Mouse (Mus musculus) right cerebral cortex, postnatal 4 days (tissue): ENCODE measurements around the gene Hcfc1r1.

Source experiments
- DNase-seq: peaks from one replicate; pipeline ENCODE4 v3.0.0-alpha.2; 2022

Gene Hcfc1r1

DNA sequence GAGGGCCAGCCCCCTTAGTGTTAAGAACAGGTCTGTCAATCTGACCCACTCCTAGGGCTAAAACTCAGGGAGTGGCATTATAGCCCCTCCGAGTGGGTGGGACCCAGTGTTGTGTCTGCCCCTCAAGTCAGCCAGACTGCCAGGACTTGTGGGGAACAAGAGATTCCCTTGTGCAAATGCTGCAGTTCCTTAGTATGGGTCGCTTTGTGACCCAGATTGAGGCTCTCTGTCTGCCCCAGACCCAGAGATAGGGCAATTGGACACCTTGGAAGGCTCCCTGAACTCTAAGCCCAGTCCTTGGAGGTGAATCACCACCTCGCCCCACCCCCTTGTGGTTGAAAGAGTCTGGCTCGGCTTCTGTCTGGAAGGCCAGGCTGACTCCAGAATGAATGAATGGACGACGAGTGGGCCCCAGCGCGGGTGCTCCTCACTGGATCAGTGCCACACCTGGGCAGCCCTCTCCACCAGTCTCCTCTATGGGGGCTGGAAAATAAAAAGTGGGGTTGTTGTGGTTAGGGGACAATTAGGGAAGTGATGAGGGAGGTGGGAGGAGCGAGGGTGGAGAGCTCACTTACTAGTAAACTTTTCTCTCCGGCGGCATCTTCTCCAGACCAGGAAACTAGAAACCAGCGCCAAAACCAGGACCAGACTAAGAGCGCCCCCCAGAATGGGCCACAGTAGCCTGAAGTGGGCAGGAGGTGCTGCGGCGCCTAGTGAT, 2.3 kb downstream of the Hcfc1r1 start:
- no peak for DNase-seq

- DNase-seq = no peak
Observed at GRCm38 (mm10) chr17:23676473-23677031, 3.2 kb downstream of the Hcfc1r1 start.

DNA sequence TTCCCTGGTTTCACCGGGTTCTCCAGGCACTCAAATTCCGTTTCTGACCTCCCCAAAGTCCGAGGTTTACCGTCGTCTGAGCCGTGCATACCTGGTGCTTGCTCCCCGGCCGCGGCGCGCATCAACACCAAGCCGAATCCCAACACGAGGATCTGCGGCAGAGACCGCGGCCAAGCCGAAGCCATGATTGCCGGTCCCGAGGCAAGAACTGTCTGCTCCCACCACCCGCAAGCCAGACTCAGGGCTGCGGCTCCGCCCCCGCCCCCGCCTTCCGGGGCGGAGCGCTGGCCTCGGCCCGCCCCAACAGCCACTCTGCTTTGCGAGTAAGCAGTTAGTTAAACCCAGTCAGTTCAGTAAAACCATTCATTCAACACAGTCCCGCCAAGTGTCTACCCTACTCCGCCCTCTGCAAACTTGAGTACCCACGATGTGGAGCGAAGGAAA, 3.9 kb downstream of the Hcfc1r1 start, which contains the start of gene Tnfrsf12a:
TSS of gene Tnfrsf12a (minus strand) at position 233 of the 444 bp plus-strand sequence.
- DNase-seq = peak; percentile 71

GRCm38 (mm10) chr17:23679127-23679835, 5.9 kb downstream of the Hcfc1r1 start, which contains the start of gene Cldn6:
Gene Cldn6, plus strand, starts transcription at chr17:23679249.
- DNase-seq = no peak

DNA sequence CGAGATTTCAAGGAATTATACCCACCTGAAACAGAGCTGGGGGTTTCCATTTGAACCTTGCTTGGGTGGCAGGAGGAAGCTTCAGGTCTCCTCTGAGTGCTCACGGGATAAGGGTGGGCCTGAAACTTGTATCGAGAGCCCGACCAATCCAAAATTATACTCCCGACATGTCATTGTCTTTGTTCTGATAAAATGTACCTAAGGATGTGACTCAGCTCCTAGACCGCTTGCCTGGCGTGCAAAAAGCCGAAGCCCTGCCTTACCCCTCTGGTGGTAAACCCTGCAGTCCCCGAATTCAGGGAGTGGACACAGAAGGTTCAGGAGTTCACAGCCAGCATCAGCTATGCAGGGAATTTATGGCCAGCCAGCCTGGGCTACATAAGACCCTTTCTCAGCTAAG, 6.9 kb downstream of the Hcfc1r1 start:
- no peak for DNase-seq

DNA sequence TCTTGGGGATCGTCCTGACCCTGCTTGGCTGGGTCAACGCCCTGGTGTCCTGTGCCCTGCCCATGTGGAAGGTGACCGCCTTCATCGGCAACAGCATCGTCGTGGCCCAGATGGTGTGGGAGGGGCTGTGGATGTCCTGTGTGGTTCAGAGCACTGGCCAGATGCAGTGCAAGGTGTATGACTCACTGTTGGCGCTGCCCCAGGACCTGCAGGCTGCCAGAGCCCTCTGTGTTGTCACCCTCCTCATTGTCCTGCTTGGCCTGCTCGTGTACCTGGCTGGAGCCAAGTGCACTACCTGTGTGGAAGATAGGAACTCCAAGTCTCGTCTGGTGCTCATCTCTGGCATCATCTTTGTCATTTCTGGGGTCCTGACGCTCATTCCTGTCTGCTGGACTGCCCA, 7.7 kb downstream of the Hcfc1r1 start:
- DNase-seq = no peak

GRCm38 (mm10) chr17:23682092-23682491, 8.7 kb downstream of the Hcfc1r1 start:
- no peak for DNase-seq

GRCm38 (mm10) chr17:23682530-23682929, 9.1 kb downstream of the Hcfc1r1 start:
- no peak for DNase-seq

DNA sequence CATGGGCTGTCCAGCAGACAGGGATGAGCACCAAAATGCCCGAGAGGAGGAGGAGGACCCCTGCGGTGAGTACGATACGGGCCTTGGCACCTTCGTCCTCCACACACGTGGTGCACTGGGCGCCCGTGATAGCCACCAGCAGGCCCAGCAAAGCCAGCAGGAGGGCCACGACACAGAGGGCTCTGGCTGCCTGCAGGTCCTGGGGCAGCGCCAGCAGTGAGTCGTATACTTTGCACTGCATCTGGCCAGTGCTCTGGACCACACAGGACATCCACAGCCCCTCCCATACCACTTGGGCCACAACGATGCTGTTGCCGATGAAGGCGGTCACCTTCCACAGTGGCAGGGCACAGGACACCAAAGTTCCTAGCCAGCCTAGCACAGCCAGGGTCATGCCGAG, 9.8 kb downstream of the Hcfc1r1 start:
- DNase-seq = no peak

- DNase-seq = no peak
Observed at GRCm38 (mm10) chr17:23683856-23684672, 10.7 kb downstream of the Hcfc1r1 start, which contains the start of gene Cldn9. Gene Cldn9, minus strand, starts transcription at chr17:23684026.

DNA sequence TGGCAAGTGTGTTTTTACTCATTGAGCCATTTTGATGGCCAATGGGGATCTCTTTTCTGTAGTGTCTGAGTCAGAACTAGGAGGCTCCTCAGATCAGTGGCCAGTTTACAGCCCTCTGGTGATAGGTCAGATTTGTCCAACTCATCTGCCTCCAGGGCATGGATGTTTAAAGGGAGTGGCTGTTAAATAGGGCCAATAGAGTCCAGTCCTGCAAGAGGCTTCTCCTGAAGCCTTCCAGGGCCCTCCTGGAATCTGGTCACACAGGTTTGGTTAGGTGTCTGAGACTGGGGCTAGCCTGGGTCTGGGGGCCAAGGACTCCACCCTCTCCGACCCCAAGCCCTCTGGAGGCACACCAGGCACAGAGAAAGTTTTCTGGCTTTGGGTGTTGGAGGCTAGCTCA, 21.1 kb downstream of the Hcfc1r1 start:
- DNase-seq = no peak

GRCm38 (mm10) chr17:23695801-23696200, 22.4 kb downstream of the Hcfc1r1 start:
- no peak for DNase-seq

DNA sequence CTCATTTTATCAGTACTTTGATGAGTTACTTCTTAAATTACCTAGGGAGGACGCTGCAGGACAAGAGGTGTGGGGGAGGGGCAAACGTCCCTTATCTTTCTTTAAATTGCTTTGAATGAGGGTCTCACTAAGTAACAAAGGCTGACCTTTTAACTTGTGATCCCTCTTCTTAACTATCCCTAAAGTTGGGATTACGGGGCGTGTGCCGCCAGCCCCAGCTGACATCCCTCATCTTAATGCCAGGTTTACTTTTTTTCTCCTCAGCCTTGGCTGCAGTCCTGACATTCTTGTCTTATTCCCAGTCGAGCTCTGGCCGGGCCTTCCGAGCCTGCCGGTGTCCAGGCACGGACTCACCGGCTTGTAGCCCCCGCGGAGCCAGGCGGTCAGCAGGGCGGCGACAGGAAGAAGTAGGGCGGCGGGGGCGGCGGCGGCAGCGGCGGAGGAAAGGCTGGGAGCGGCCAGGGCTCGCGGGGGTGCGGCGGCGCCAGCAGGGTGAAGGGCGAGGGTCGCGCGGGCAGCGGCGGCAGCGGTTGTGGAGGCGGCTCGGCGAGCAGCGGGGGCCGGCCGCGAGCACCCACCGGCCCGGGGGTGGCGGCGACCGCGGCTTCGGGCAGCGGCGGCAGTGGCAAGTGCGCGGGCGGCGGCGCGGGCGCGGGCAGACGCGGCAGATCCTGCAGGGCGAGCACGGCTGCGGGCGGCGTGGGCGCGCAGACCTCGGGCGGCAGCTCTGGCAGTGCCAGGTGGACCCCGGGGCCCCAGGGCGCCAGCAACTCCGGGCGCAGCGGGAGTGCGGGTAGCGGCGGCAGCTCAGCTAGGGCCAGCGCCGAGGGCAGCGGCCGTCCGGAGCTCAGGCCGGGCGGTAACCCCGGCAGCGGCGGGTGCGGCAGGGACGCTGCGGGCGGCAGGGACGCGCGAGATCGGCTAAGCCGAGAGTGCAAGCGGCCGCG, 26.0 kb downstream of the Hcfc1r1 start:
- peak; percentile 40 for DNase-seq

DNA sequence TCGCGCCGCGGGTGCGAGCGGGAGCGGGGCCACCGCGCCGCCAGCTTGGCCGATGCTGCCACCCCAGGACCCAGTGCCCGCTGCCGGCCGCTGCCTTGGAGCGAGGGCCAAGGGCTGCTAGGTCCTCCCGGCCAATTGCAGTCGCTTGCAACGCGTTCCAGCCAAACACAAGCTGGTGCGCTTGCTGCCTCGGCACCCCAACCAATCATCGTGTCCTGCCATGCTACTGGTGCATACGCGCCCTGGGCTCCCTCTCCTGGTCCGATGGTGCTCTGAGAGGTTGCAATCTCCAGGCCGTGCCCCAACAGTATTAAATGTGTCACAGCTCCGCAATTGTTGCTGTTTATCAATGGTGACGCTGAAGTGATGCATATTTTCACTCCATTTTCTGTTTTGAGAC, 26.7 kb downstream of the Hcfc1r1 start:
- DNase-seq = peak; percentile 85

DNA sequence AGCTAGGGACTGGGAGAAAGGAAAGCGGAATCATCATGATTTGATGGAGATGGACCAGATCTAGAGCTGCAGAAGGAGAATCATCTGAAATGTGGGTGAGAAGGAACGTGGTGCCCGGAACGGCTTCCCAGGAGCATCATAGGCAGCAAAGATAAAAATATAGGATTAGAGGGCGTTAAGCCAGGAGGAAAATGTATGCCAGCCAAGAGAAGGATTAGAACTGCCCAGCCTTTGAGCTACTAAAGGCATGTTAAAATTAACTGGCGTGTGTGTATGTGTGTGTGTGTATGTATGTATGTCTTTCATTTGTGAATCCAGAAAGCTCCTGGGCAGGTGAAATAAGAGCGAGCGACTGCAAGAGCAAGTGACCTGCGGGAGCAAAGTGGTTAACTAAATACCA, 29.9 kb downstream of the Hcfc1r1 start:
- no peak for DNase-seq

DNA sequence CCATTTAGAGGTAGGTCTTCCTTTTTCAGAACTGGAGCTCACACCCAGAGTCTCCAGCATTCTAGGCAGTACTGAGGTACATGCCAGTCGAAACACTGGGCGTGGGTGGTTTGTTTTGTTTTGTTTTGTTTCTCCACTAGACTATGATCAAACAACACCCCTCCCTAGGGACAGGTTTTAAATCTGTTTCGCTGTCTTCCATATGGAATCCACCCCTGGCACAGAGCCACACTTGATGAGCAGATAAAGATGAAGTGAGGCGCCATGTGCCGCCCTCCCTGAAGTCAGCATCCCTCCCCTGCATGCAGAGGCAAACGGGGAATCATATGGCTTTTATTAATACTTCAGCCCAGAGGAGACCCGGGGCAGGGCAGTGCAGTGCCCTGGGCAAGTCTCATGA, 31.3 kb downstream of the Hcfc1r1 start:
- DNase-seq = peak; percentile 27

DNA sequence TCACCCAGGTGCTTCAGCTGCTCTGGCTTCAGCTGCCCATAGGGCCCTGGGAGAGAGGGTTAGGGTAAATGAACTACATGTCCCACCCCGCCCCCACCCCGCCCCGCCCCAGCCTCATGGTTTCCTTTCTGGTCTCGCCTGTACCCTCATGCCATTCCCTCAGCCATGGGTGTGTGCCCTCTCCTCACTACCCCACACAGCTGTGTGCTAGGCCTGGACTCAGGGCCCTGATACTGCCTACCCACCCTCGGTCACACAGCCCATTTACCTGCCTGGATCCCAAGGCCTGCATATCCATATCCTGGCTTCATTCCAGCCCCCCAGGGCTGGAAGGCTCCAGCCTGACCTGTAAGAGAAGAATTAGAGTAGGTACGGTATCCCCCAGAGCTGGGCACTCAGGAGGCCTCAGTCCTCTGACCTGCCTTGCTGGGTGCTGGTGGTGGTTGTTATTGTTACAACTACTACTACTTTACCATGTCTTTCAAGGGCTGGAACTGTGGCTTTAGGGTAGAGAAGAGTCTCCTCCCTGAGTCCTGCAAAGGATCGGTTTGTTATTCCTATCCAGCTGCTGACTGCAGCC, 32.2 kb downstream of the Hcfc1r1 start:
- DNase-seq = no peak

DNA sequence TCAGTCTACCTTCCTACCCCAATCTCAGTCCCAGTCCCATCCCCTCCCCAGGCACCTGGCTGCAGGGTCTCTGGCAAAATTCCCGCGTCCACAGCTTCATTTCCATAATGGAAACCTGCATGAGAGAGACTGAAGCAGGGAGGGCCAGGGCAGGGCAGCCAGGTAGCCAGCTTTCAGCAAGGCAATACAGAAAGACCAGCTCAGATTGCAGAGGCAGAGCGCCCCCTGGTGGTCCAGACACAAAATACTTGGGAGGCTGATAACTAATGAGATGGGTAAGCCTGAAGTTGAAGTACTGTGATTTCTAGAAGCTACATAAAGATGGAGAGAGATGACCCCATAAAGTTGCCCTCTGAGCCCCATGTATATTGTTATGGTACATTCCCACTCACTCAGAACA, 32.8 kb downstream of the Hcfc1r1 start:
- peak; percentile 86 for DNase-seq

GRCm38 (mm10) chr17:23717003-23717402, 43.6 kb downstream of the Hcfc1r1 start:
- DNase-seq = no peak

- DNase-seq = no peak
Observed at GRCm38 (mm10) chr17:23719455-23719854, 46.1 kb downstream of the Hcfc1r1 start.

DNA sequence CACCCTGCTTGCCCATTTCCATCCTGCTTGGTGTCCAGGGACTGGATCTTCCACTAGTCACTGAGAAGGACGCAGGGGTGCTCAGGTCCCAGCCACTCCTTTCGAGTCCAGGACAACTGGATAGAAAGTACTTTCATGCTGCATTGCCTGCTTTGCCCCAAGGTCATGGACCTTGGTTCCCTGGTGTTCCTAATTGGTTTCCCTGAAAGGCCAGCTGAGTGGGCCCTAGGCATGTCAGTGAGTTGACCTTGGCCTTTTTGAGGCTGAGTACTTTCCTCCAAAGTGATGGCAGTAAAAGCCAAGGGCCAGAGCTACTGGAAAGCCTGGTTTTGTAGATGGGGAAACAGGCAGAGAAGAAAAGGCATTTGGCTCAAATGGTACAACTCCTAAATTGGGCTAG, 48.5 kb downstream of the Hcfc1r1 start:
- no peak for DNase-seq
